Mouse (Mus musculus) stomach, postnatal 0 days (tissue): ENCODE data around the gene Speg.

Experiments
- CTCF ChIP-seq: IDR thresholded peaks from 2 replicates; pipeline ENCODE4 v1.5.1; 2016; ENCODE audit warnings: antibody characterized with exemption, low read depth, mild to moderate bottlenecking, moderate library complexity
- EP300 ChIP-seq: optimal IDR thresholded peaks from 2 replicates; pipeline ENCODE3; 2016; ENCODE audit warnings: antibody characterized with exemption

- TF ChIP-seq CTCF (peak; percentile 35; the same call in 1 of the 2 replicates), EP300 (no peak)
These were observed 13.1 kb downstream of the Speg start for GRCm38 (mm10) chr1:75387929-75388897.
